Mouse (Mus musculus) brain, embryonic 14.5 days (tissue): Measurements from ENCODE around the gene Dnajb5. TPM values are rescaled to one million over a fixed set of nuclear protein-coding genes. Genes with fewer than 3 reads are reported as not detected.

ENCODE experiments used
- DNase-seq: peaks from one replicate; pipeline ENCODE4 v3.0.0-alpha.2; 2011; ENCODE audit warnings: low read depth
- CTCF ChIP-seq: fragments of 200-500 bp; IDR thresholded peaks from 2 replicates; pipeline ENCODE4 v1.5.1; 2012; ENCODE audit warnings: inconsistent platforms, mild to moderate bottlenecking, moderate library complexity, borderline replicate concordance; ENCODE audit not compliant: insufficient read depth, insufficient read length; ENCODE audit errors: extremely low read depth
- POLR2A ChIP-seq: fragments of 200-500 bp; IDR thresholded peaks from 2 replicates; pipeline ENCODE4 v1.6.1; 2012; ENCODE audit warnings: mild to moderate bottlenecking, inconsistent platforms, borderline replicate concordance; ENCODE audit not compliant: poor library complexity, insufficient read depth, insufficient read length, severe bottlenecking; ENCODE audit errors: extremely low read depth
- polyA plus RNA-seq: library from polyadenylated mRNA; depleted of rRNA; stranded (reverse); fragments of >200 nt; gene quantifications from 2 replicates; pipeline ENCODE4 v1.2.3, GENCODE M21; 2012; rRNA removed

Dnajb5 gene
- 72.1 and 101 TPM in 2 replicates for polyA plus RNA-seq

- peak; percentile 97 for TF ChIP-seq POLR2A
- no peak for TF ChIP-seq CTCF
- DNase-seq: peak; percentile 99
Measured at GRCm38 (mm10) chr4:42949676-42950051, at the start of gene Dnajb5. Gene Dnajb5, plus strand, starts transcription at chr4:42949814.

GRCm38 (mm10) chr4:42900878-42901277, 48.7 kb upstream of the Dnajb5 start:
- TF ChIP-seq CTCF (no peak), POLR2A (no peak)
- no peak for DNase-seq

- TF ChIP-seq POLR2A (no peak), CTCF (peak; percentile 32; the same call in 1 of the 2 replicates)
- DNase-seq: no peak
Measured at GRCm38 (mm10) chr4:42902174-42902573, 47.4 kb upstream of the Dnajb5 start.

GRCm38 (mm10) chr4:42902730-42903129, 46.9 kb upstream of the Dnajb5 start:
- TF ChIP-seq CTCF: no peak
- no peak for TF ChIP-seq POLR2A
- DNase-seq: no peak

- no peak for TF ChIP-seq CTCF
- no peak for TF ChIP-seq POLR2A
- no peak for DNase-seq
Measured at GRCm38 (mm10) chr4:42903942-42904341, 45.7 kb upstream of the Dnajb5 start.

GRCm38 (mm10) chr4:42904523-42904922, 45.1 kb upstream of the Dnajb5 start:
- DNase-seq: no peak
- TF ChIP-seq POLR2A (no peak), CTCF (no peak)

- TF ChIP-seq POLR2A (no peak), CTCF (no peak)
- peak; percentile 55 for DNase-seq
Measured at GRCm38 (mm10) chr4:42904966-42905365, 44.6 kb upstream of the Dnajb5 start.

GRCm38 (mm10) chr4:42913391-42913790, 36.2 kb upstream of the Dnajb5 start:
- TF ChIP-seq CTCF (no peak), POLR2A (no peak)

GRCm38 (mm10) chr4:42915311-42915710, 34.3 kb upstream of the Dnajb5 start:
- TF ChIP-seq POLR2A: no peak
- DNase-seq: no peak

More at GRCm38 (mm10) chr4:42913391-42913790, 36.2 kb upstream of the Dnajb5 start:
- DNase-seq: no peak

- DNase-seq: no peak
- no peak for TF ChIP-seq POLR2A
- TF ChIP-seq CTCF: no peak
Measured at GRCm38 (mm10) chr4:42915966-42916365, 33.6 kb upstream of the Dnajb5 start.

GRCm38 (mm10) chr4:42916617-42917401, 32.8 kb upstream of the Dnajb5 start, which contains the start of gene Phf24:
Gene Phf24, plus strand, starts transcription at chr4:42916660.
- TF ChIP-seq POLR2A (peak; percentile 27; the same call in 1 of the 2 replicates), CTCF (no peak)
- DNase-seq: peak; percentile 78

- no peak for TF ChIP-seq POLR2A
- no peak for TF ChIP-seq CTCF
- no peak for DNase-seq
Measured at GRCm38 (mm10) chr4:42917402-42917774, 32.2 kb upstream of the Dnajb5 start.
